Mouse (Mus musculus) heart, postnatal 0 days (tissue): Measurements from ENCODE around the gene Pik3r6.

Experiments used
- CTCF ChIP-seq: IDR thresholded peaks from 2 replicates; pipeline ENCODE4 v1.5.1; 2016; ENCODE audit warnings: antibody characterized with exemption, control low read depth, low read depth
- EP300 ChIP-seq: IDR thresholded peaks from 2 replicates; pipeline ENCODE4 v1.6.1; 2016; ENCODE audit warnings: antibody characterized with exemption, low read depth

GRCm38 (mm10) chr11:68536465-68536864 is 33.6 kb downstream of the Pik3r6 start:
- TF ChIP-seq CTCF (no peak), EP300 (no peak)
